Mouse (Mus musculus) midbrain, embryonic 16.5 days (tissue): ENCODE results near the gene Tjp1. TPM values are rescaled to one million over a fixed set of nuclear protein-coding genes. Genes with fewer than 3 reads are reported as not detected.

ENCODE experiments used
- ATAC-seq: fragments of 200-750 bp; cut with Nextera tagmentation; 2 replicates; pipeline ENCODE4 v1.8.0; 2017; ENCODE audit warnings: moderate TSS enrichment
- H3K27ac ChIP-seq: fragments of 300-500 bp; sonication (generic); 2 replicates; pipeline ENCODE4 v1.5.1; 2014; ENCODE audit warnings: mild to moderate bottlenecking, low read length, mixed read lengths
- H3K27me3 ChIP-seq: fragments of 300-500 bp; sonication (generic); 2 replicates; pipeline ENCODE4 v1.6.1; 2014; ENCODE audit warnings: low read depth, low read length, mixed read lengths; ENCODE audit not compliant: control insufficient read depth, insufficient read depth
- H3K36me3 ChIP-seq: fragments of 300-500 bp; sonication (generic); 2 replicates; pipeline ENCODE4 v1.6.1; 2014; ENCODE audit warnings: mild to moderate bottlenecking, low read length, moderate library complexity, mixed read lengths; ENCODE audit not compliant: control insufficient read depth, insufficient read depth
- H3K4me1 ChIP-seq: fragments of 300-500 bp; sonication (generic); 2 replicates; pipeline ENCODE4 v1.6.1; 2014; ENCODE audit warnings: mild to moderate bottlenecking, low read length, mixed read lengths; ENCODE audit not compliant: control insufficient read depth, insufficient read depth
- H3K4me2 ChIP-seq: fragments of 300-500 bp; sonication (generic); 2 replicates; pipeline ENCODE4 v1.6.1; 2014; ENCODE audit warnings: mild to moderate bottlenecking, low read length, mixed read lengths
- H3K4me3 ChIP-seq: fragments of 300-500 bp; sonication (generic); 2 replicates; pipeline ENCODE4 v1.5.1; 2014; ENCODE audit warnings: low read depth, mild to moderate bottlenecking, low read length, moderate library complexity, mixed read lengths
- H3K9ac ChIP-seq: fragments of 300-500 bp; sonication (generic); 2 replicates; pipeline ENCODE4 v1.6.1; 2014; ENCODE audit warnings: low read depth, low read length, mixed read lengths
- H3K9me3 ChIP-seq: fragments of 300-500 bp; sonication (generic); replicated peaks from 2 replicates; pipeline ENCODE4 v1.6.1; 2014; ENCODE audit warnings: mild to moderate bottlenecking, low read length, mixed read lengths; ENCODE audit not compliant: control insufficient read depth, poor library complexity, severe bottlenecking
- WGBS: fragments of 180-500 bp; shearing (Covaris S2); extraction: QIAGEN DNeasy Blood & Tissue Kit; methylation state at CpG from one replicate; pipeline ENCODE4 v1.1.7; 2014; 5-methylcytosine and 5-hydroxymethylcytosine counted together
- polyA plus RNA-seq: library from polyadenylated mRNA; unstranded; fragments of >200 nt; fragmentation: Nextera tagmentation; extraction: Ambion mirVana; gene quantifications from 2 replicates; pipeline ENCODE4 v1.2.1, GENCODE M21; 2015

The Tjp1 gene
- polyA plus RNA-seq, 1 experiment from 2014 or later, result 25.7 TPM

DNA sequence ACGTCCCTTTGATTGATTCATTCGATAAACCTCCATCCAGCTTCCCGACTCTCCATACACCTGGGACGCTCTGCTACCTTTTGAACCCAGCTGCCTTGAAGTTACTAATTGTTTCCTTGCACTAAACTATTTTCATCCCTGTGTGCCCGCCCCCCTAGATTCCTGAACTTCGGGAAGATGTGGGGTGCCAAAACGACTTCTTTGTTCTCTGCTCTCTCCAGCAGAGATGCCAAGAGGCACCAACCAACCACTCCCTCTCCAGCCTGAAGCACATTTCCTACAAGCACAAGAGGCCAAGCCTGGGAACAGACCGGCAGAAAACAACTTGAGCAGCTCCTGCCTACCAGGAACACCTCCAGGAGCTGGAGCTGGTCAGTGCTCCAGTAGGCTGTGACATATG is 57.4 kb downstream of the Tjp1 start:
- 35% methylated on average over 8 of the region's 8 CpGs for WGBS
- Histone ChIP-seq H3K27me3 (no peaks in the 10 kb centered on the region), H3K4me2 (no peak overlapping the region), H3K27ac (no peak overlapping the region), H3K4me3 (no peak overlapping the region), H3K9ac (no peak overlapping the region), H3K36me3 (no peaks in the 10 kb centered on the region), H3K4me1 (0 out of 2 replicates have a peak, but pooled peaks cover 3% of the 10 kb centered on the region), H3K9me3 (no peaks in the 10 kb centered on the region)
- ATAC-seq, result no peak

DNA sequence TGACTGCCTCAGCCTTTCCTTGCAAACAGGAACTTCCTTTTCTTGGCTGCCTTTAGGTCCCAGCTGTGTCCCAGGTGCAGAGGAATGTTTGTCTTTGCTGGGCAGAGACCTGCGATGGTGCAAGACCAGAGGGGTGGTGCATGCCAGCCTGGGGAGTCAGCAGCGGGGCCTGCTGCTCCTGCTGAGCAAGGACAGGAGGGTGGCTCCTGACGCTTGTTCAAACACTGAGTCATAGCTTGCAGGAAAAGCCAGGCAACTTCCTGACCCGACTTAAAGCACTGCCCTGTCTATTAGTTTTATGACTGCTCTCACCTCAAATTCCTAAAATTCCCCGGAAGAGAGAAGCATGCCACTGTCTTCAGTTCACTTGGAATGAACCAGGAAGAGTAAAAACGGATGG is 57.9 kb downstream of the Tjp1 start:
- no peak for ATAC-seq
- Histone ChIP-seq H3K9ac (no peak overlapping the region), H3K27ac (no peak overlapping the region), H3K4me1 (0 out of 2 replicates have a peak, but pooled peaks cover 3% of the 10 kb centered on the region), H3K36me3 (no peaks in the 10 kb centered on the region), H3K4me2 (no peak overlapping the region), H3K9me3 (no peaks in the 10 kb centered on the region), H3K27me3 (no peaks in the 10 kb centered on the region), H3K4me3 (no peak overlapping the region)
- WGBS, result 34% methylated on average over 6 of the region's 6 CpGs

DNA sequence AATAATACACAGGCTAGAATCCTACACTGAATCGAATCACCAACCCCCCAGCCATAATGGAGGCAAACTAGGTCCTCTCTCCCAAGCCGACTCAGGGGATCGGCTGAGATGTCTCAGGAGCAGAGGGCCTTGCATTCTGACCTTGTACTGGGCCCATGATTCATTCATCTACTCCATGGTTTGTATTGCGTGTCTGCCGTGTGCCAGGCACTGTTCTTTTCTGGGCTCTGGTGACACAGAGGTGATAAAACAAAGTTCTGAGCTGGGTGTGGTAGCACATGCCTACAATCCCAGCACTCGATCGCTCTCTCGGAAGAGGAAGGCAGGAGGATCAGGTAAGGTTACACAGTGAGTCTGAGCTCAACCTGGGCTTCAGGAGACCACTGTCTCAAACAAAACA is 59.4 kb downstream of the Tjp1 start:
- Histone ChIP-seq H3K4me1 (0 out of 2 replicates have a peak, but pooled peaks cover 3% of the 10 kb centered on the region), H3K27me3 (no peaks in the 10 kb centered on the region), H3K9me3 (no peaks in the 10 kb centered on the region), H3K9ac (no peak overlapping the region), H3K4me2 (no peak overlapping the region), H3K27ac (no peak overlapping the region), H3K4me3 (no peak overlapping the region), H3K36me3 (no peaks in the 10 kb centered on the region)
- 88% methylated on average over 8 of the region's 8 CpGs for WGBS
- no peak for ATAC-seq

DNA sequence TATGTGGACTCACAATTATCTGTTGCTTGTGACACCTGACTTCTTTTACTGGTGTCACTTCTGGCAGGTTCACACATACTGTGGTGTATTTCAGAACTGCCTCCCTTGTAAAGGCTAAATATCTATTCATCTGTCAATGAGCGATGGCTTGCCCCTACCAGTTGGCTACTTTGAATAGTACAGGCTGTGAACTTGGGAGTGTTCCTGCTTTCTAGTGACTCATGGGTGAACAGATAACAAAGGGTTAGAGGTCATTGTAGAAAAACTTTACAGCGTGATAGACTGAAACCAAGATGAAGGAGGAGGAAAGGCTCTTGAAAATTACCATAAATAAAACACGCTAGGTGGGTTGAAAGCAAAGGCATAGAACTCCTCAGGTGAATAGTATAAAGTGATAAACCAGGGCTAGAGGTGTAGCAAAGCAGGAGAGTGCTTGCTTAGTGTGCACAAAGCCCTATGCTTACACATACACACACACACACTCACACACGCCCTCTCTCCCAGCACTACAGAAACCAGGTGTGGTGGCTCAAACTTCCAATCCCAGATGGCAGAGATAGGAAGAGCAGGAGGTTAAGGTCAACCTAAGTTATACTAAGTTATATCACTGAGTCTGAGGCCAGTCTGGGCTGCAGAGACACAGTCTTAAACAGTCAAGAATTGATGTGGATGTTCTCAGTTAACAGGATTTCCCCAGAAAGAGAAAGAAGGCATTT is 60.1 kb downstream of the Tjp1 start:
- Histone ChIP-seq H3K9ac (no peak overlapping the region), H3K27me3 (no peaks in the 10 kb centered on the region), H3K4me1 (0 out of 2 replicates have a peak, but pooled peaks cover 3% of the 10 kb centered on the region), H3K9me3 (no peaks in the 10 kb centered on the region), H3K4me2 (no peak overlapping the region), H3K27ac (no peak overlapping the region), H3K36me3 (no peaks in the 10 kb centered on the region), H3K4me3 (no peak overlapping the region)
- ATAC-seq, result no peak
- WGBS, result 89% methylated on average over 4 of the region's 4 CpGs

DNA sequence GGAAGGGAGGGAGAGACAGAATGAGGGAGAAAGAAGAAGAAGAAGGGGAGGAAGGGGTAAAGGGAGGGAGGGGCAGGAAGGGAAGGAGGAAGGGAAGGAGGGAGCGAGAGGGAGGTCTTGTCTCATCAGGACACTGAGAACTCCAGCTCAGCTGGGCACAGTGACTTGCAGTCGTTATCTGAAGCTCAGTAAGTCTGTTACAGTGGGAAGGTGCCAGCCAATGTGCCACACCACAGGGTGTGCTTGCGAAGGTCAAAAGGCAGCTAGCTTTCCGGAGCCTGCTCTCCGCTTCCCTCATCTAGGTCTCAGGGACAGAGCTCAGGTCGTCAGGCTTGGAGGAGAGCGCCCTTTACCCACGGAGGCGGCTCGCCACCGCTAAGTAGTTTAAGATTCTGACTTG is 61.4 kb downstream of the Tjp1 start:
- Histone ChIP-seq H3K27ac (no peak overlapping the region), H3K4me3 (no peak overlapping the region), H3K27me3 (no peaks in the 10 kb centered on the region), H3K36me3 (no peaks in the 10 kb centered on the region), H3K9me3 (no peaks in the 10 kb centered on the region), H3K4me1 (0 out of 2 replicates have a peak, but pooled peaks cover 3% of the 10 kb centered on the region), H3K4me2 (no peak overlapping the region), H3K9ac (no peak overlapping the region)
- 42% methylated on average over 11 of the region's 11 CpGs for WGBS
- no peak for ATAC-seq

DNA sequence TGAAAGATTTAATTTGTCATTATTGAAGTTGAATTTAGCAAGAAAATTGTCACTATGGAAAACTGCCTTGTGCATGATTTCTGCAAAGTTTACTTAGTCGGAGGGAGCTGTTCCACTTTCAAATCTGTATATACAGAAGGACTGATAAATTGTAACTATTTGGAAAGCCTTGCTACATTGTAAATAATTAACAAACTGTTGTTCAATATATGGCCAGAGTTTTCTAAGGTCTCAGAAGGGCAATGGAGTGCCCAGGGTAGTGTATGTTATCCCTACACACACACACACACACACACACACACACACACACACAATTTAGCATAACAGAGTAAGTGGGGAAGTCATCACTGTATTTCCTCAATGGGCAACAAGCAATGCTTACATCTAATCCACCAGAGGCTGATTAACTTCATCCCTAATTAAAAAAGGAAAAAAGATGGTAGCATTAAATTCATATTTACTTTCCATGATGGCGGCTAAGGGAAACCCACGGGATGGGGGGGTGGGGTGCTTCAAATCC is 63.0 kb downstream of the Tjp1 start:
- Histone ChIP-seq H3K36me3 (no peaks in the 10 kb centered on the region), H3K4me2 (no peak overlapping the region), H3K27ac (no peak overlapping the region), H3K4me3 (no peak overlapping the region), H3K27me3 (no peaks in the 10 kb centered on the region), H3K9ac (no peak overlapping the region), H3K4me1 (0 out of 2 replicates have a peak, but pooled peaks cover 3% of the 10 kb centered on the region), H3K9me3 (no peaks in the 10 kb centered on the region)
- no peak for ATAC-seq
- WGBS, result 86% methylated on average over 3 of the region's 3 CpGs

DNA sequence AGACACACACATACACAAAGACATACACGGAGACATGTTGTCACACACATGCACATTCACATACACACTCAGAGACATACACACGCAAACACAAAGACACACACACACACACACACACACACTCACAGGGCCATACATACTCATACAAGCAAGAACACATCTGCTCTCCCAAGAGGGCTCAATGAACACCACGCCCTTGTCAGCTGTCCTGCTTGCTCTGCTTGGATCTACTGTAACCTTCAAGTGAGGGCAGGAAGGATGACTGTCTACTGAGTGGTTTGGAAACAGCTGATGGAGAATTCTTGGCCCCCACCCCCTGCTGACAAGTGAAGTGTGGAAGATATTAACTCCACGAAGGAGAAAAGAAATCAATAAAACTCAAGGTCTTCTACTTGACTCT is 64.1 kb downstream of the Tjp1 start:
- no peak for ATAC-seq
- 92% methylated on average over 4 of the region's 4 CpGs for WGBS
- no peak overlapping the region for H3K9ac ChIP-seq

DNA sequence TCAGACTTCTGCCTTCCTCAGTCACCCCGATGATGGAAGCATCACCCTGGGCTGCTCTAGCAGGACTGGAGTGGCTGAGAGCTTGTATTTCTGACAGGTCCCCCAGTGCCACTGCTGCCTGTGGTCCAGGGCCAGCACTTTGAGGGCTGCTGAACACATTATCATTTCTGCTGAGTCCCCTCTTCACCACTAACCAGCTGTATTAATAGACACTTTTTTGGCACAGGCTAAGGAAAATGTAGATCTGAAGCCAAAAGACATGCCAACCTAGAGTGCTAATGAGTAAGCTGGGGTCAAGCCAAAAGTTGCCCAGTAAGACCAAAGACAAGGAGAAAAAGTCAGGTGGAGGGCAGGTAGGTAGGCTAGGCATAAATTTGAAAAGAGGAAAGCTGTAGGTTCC is 66.2 kb downstream of the Tjp1 start:
- 93% methylated on average over 1 of the region's 1 CpGs for WGBS
- Histone ChIP-seq H3K27ac (no peak overlapping the region), H3K9me3 (no peaks in the 10 kb centered on the region), H3K4me2 (no peak overlapping the region), H3K4me1 (no peaks in the 10 kb centered on the region), H3K9ac (no peak overlapping the region), H3K27me3 (no peaks in the 10 kb centered on the region), H3K4me3 (no peak overlapping the region), H3K36me3 (no peaks in the 10 kb centered on the region; the same call in 1 of the 2 replicates)
- no peak for ATAC-seq

More for the DNA sequence above, 64.1 kb downstream of the Tjp1 start:
- H3K27ac ChIP-seq, result no peak overlapping the region
- H3K4me2 ChIP-seq, result no peak overlapping the region
- no peaks in the 10 kb centered on the region for H3K36me3 ChIP-seq
- H3K9me3 ChIP-seq, result no peaks in the 10 kb centered on the region
- 0 out of 2 replicates have a peak, but pooled peaks cover 3% of the 10 kb centered on the region for H3K4me1 ChIP-seq
- no peaks in the 10 kb centered on the region for H3K27me3 ChIP-seq
- no peak overlapping the region for H3K4me3 ChIP-seq

DNA sequence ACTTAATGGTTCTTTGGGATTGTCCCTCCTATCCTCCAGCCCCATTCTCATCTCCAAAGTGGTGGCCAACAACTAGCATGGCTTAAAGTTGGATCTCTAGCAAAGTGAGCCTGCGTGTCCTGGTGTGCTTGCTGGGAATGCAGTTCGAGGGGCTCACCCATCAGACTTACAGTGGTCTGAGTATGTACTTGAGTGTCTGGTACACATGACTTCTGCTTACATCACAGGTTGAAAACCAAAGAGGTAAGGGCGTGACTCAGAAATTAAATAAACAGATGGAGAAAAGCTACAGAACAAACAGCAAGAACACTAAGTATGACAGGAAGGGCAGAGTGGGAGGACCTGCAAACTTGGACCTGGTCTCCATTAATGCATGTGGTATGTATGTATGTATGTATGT is 67.4 kb downstream of the Tjp1 start:
- H3K4me2 ChIP-seq, result no peak overlapping the region
- WGBS, result 93% methylated on average over 3 of the region's 3 CpGs
- no peaks in the 10 kb centered on the region for H3K27me3 ChIP-seq
- H3K36me3 ChIP-seq, result no peaks in the 10 kb centered on the region; the same call in 1 of the 2 replicates
- no peaks in the 10 kb centered on the region for H3K4me1 ChIP-seq
- H3K9me3 ChIP-seq, result no peaks in the 10 kb centered on the region
- H3K27ac ChIP-seq, result no peak overlapping the region
- ATAC-seq, result no peak
- H3K4me3 ChIP-seq, result no peak overlapping the region
- H3K9ac ChIP-seq, result no peak overlapping the region
